Mouse (Mus musculus): ENCODE measurements at regions not wholly inside any gene's neighbourhood (a gene's known extent, or its start where the extent isn't known, plus 50 kb on each side); places are given as distances from the start of the nearest gene placed in this dataset.

DNA sequence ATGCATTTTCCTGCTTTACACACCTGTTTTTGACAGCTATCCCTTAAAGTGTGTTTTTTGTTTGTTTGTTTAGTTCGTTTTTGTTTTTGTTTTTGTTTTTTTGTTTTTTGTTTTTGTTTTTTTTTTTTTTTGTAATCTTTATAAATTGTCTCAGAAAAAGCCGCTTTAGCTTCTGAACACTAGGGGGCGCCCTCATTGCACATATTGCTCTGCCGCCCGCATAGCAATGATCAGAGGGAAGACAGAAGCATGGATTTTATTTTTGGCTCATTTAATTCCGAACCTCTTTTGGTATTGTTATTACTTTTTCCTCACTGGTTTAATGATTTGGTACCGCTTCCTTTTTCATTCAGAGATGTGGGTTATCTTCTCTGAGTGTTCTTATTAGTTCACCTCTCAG lies 569.9 kb upstream of the Gm10800 start:
- Histone ChIP-seq H3K4me3 (ENCODE audit: low read depth, low read length) (no peak overlapping the region), H3K4me1 (ENCODE audit: control insufficient read depth, insufficient read depth, low read length) (no peaks in the 10 kb centered on the region), H3K4me2 (ENCODE audit: low read depth, severe bottlenecking) (no peak overlapping the region), H3K27me3 (ENCODE audit: control insufficient read depth, insufficient read depth, low read length) (no peaks in the 10 kb centered on the region), H3K9ac (ENCODE audit: low read length) (no peak overlapping the region), H3K9me3 (ENCODE audit: control insufficient read depth, low read length) (no peaks in the 10 kb centered on the region), H3K36me3 (ENCODE audit: control insufficient read depth, insufficient read depth, low read length) (no peaks in the 10 kb centered on the region), H3K27ac (replicated peaks; ENCODE audit: low read depth, low read length) (no peak overlapping the region)
- no peak for ATAC-seq (ENCODE audit: insufficient number of reproducible peaks, low FRiP score, low TSS enrichment, low read depth)
- peak; percentile 63 for DNase-seq (ENCODE audit: low spot score)
- WGBS = 5% methylated on average over 7 of the region's 7 CpGs

Measured in limb, embryonic 11.5 days (tissue).